Mouse (Mus musculus): ENCODE data around the gene Acsl3.

DNA sequence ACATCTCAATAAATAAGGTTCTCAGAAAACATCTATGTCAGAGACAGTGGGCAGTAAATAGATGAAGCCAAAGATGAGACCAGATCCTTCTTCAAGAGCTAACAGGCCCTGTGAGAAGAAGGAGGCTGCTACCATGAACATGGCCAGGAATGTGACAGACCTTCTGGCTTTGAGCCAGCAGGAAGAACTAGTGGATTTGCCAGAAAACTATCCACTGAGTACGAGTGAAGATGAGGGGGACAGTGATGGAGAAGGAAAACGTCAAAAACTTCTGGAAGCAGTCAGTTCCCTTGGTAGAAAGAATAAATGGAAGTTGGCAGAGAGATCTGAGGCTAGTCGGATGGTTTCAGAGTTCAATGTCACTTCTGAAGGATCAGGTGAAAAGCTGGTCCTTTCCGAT, 6.7 kb downstream of the Acsl3 start:
- TF ChIP-seq CTCF (IDR thresholded peaks at IDR 0.05), result no peak
- TF ChIP-seq EP300 (IDR thresholded peaks at IDR 0.05), result no peak

Data from lung, postnatal 0 days (tissue).